Mouse (Mus musculus): ENCODE measurements around the gene Twnk.

GRCm38 (mm10) chr19:45015518-45016281 is 10.2 kb downstream of the Twnk start:
- no peak for TF ChIP-seq CTCF (IDR thresholded peaks at IDR 0.05)
- TF ChIP-seq POLR2A (IDR thresholded peaks at IDR 0.05; ENCODE audit: insufficient read depth, low read depth, low read length) = peak; percentile 49
- TF ChIP-seq EP300 (IDR thresholded peaks at IDR 0.05; ENCODE audit: insufficient read depth, low read depth, low read length) = no peak
